Mouse (Mus musculus) olfactory bulb, adult 2 months (tissue): ENCODE measurements at regions not wholly inside any gene's neighbourhood (a gene's known extent, or its start where the extent isn't known, plus 50 kb on each side); places are given as distances from the start of the nearest gene placed in this dataset.

ENCODE experiments used
- H3K27ac ChIP-seq: fragments of 200-500 bp; 2 replicates; pipeline ENCODE4 v1.5.1; 2012; ENCODE audit warnings: low read depth, low read length; ENCODE audit not compliant: insufficient read depth
- H3K4me1 ChIP-seq: fragments of 200-500 bp; 2 replicates; pipeline ENCODE4 v1.6.1; 2012; ENCODE audit warnings: low read length; ENCODE audit not compliant: control insufficient read depth, insufficient read depth
- H3K4me3 ChIP-seq: fragments of 200-500 bp; 2 replicates; pipeline ENCODE4 v1.5.1; 2012; ENCODE audit warnings: mild to moderate bottlenecking, low read depth, low read length, moderate library complexity; ENCODE audit not compliant: insufficient read depth
- CTCF ChIP-seq: fragments of 200-500 bp; IDR thresholded peaks from 2 replicates; pipeline ENCODE4 v1.5.1; 2012; ENCODE audit warnings: low read depth, mild to moderate bottlenecking, low read length, moderate library complexity; ENCODE audit not compliant: insufficient read depth
- POLR2A ChIP-seq: fragments of 200-500 bp; IDR thresholded peaks from 2 replicates; pipeline ENCODE4 v1.6.1; 2012; ENCODE audit warnings: mild to moderate bottlenecking, low read depth, low read length, moderate library complexity; ENCODE audit not compliant: insufficient read depth
- WGBS: fragments of 180-500 bp; shearing (Covaris S2); methylation state at CpG from one replicate; pipeline ENCODE4 v1.1.7; 2018; 5-methylcytosine and 5-hydroxymethylcytosine counted together

DNA sequence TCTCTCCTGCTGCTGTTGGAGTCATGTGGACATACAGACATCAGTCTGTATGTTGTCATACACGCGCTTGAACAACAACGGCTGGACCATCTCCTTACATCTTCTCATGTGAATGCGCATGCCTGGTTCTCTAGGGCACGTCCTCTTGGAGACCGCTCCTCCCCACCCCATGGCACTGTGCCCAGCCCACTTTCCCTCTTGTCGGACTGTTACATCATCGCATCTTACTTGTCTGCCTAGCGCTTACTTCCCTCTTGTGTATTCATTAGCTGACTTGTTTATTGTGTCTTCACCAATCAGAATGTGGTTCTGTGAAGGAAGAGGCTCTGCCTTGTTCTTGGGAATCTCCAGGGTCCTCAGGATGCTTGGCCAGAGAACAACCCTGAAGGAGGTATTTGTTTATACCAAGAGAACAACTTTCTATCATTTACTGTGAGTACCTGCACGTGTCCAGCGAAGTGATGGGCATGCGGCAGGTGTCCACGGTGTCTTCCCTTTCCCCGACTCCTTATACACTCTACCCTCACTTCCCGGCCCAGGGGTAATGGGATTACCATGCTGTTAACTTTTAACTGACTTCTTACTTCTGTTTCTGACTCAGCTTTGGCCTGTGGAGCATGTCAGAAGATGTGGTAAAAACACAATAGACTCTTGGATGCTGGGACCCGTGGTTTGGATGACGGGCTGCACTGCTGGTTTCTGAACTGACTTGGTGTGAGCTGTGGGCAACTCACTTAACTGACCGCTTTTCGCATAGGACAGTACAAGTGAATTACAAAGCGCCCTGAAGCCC lies 181.9 kb downstream of the Kcnrg start:
- WGBS, result 76% methylated on average over 20 of the region's 20 CpGs
- no peak overlapping the region for H3K27ac ChIP-seq
- H3K4me3 ChIP-seq, result no peak overlapping the region
- no peaks in the 10 kb centered on the region for H3K4me1 ChIP-seq
- no peak for TF ChIP-seq CTCF
- TF ChIP-seq POLR2A, result no peak

DNA sequence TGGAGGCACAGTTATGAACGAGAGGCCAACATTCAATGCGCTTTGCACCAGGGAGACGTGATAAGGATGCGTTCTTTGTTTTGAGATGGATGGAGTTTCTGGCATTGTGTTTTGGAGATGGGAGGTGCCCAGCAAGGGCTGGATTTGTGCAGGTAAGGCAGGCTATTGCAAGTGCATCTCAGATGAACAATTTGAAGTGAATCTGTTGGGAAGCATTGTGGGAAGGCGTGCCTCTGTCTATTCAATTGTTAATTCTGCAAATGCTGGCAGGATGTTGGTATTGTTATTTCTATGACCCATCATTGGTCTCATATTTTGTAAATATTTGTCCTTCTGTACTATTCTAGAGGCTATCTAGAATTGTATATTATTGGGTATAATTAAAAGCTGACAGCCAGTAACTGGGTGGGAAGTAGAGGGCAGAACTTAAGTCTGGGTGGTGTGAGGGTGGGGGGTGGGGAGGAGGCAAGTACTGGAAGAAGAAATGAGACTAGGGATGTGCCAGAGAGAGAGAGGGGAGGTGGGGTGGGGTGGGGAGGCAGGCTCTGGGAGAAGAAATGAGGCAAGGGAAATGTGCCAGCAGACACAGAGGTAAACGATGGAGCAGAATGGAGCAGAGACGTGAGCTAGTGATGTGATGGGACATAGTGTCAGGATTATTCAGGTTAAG lies 188.9 kb downstream of the Kcnrg start:
- Histone ChIP-seq H3K4me1 (no peaks in the 10 kb centered on the region), H3K27ac (no peak overlapping the region), H3K4me3 (no peak overlapping the region)
- TF ChIP-seq POLR2A (no peak), CTCF (no peak)
- WGBS, result 88% methylated on average over 7 of the region's 7 CpGs

DNA sequence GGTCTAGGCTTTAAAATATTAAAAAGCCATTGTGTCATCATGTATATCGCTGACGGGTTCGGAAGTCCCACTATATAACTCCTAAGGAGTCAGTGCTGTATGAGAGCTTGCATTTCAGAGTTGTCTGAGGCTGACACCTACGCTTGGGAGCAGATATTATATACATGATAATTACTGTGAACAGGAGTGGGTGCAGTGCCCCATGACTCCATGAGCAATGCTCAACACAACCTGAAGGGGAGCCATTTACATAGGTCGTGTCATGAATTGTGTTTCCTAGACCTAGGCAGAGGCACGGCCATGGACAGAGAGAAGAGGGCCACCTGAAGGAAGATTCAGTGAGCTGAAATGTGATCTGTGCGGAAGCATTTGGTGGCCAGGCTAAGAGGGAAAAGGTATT lies 189.4 kb downstream of the Kcnrg start:
- TF ChIP-seq CTCF (no peak), POLR2A (no peak)
- Histone ChIP-seq H3K4me3 (no peak overlapping the region), H3K27ac (no peak overlapping the region), H3K4me1 (no peaks in the 10 kb centered on the region)
- WGBS, result 91% methylated on average over 7 of the region's 7 CpGs

DNA sequence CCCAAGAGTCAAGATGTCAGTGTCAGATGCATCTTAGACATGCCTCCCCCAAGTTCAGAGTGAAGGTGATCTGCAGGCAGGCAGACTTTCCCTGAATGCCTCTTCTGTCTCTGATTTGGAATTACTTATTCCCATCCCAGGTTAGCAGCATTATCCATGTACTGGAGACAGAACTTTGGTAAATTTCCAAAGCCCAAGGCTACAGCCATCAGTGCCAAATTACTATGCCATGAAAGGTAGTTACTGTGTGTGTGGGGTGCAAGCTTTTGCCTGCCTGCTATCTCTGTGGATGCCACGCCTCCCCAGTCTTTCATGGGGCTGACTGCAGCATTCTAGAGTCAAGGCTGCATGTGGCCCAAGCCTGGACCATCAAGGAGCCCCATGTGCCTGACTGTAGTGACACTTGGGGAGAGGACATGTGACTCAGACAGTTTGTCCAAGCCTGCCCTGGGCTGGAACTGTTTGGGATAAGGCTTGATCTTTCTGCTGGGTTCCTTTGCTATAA lies 196.2 kb downstream of the Kcnrg start:
- no peak overlapping the region for H3K27ac ChIP-seq
- TF ChIP-seq POLR2A, result no peak
- 70% methylated on average over 1 of the region's 1 CpGs for WGBS
- peaks cover 1% of the 10 kb centered on the region; the same call in 1 of the 2 replicates for H3K4me1 ChIP-seq
- H3K4me3 ChIP-seq, result no peak overlapping the region

DNA sequence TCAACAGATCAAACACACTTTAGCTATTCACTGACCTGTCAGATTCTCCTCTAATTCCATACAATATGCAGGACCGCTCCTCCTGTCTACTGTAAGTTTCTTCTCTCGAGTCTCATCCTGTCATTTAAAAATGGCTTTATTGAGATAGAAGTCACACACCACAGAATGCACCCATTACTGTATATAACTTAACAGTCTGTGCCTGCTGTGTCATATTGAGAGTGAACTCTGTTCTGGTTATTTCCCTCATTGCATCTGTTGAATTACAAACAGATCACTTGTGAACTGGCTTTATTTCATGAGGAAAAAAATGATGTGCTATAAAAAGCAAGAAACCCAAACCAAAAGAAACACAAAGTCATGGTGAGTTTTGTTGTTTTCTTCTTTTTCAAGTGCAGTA lies 198.2 kb downstream of the Kcnrg start:
- WGBS, result 86% methylated on average over 2 of the region's 2 CpGs
- peaks cover 10% of the 10 kb centered on the region for H3K4me1 ChIP-seq
- TF ChIP-seq POLR2A, result no peak
- TF ChIP-seq CTCF, result no peak
- no peak overlapping the region for H3K27ac ChIP-seq
- no peak overlapping the region for H3K4me3 ChIP-seq

DNA sequence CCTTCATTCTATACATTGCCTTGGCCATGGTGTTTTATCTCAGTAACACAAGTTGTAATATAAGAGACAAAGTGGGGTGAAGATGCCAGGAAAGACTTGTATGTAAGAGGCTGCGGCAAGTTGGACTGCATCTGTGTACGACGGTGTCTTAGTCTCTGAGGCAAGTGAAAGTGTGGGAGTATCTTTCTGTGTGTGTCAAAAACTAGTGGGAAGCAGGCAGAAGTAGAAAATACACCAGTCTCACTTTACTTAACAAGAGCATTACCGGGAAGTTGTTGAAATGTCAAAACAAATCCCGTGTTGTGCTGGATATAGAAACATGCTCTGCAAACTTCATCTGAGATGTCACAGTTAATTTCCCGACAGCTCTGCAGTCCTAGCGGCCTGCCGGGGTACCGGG lies 200.9 kb downstream of the Kcnrg start:
- WGBS, result 51% methylated on average over 9 of the region's 9 CpGs
- no peak for TF ChIP-seq POLR2A
- H3K27ac ChIP-seq, result no peak overlapping the region
- H3K4me3 ChIP-seq, result no peak overlapping the region
- H3K4me1 ChIP-seq, result peaks cover 10% of the 10 kb centered on the region

DNA sequence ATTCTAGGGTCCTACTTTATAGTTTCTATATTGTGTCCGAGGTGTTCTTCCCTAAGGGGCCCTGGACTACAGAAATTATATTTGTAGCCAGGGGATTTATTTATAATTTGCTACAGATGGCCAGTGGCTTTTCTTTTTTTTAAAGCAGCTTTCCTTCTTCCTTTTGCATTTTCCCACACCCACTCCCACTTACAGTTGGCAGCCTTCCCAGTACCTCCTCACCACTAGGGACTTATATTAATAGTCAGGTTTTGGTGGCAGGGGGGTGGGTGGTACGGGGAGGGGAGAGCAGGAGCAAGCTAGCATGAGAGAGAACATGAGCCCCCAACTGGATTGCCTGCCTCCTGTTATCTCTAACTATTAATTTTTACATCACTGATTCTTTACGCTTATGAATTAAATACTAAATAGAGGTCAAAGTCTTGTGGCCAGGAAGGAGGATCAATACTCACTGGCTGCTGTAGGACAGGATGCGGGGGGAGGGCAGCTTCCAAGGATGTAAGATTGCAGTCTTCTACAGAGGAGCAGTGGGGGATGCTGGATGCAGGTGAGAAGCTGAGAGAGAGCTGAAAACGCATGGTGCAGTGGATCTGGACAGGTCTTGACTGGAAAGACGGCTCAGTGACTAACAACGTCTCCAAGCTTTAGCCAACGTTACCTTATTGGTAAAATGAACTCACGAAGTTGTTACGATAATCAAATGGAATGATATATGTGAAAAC lies 202.6 kb downstream of the Kcnrg start:
- TF ChIP-seq POLR2A, result no peak
- no peak for TF ChIP-seq CTCF
- peaks cover 10% of the 10 kb centered on the region for H3K4me1 ChIP-seq
- no peak overlapping the region for H3K27ac ChIP-seq
- WGBS, result 58% methylated on average over 10 of the region's 10 CpGs
- H3K4me3 ChIP-seq, result no peak overlapping the region

DNA sequence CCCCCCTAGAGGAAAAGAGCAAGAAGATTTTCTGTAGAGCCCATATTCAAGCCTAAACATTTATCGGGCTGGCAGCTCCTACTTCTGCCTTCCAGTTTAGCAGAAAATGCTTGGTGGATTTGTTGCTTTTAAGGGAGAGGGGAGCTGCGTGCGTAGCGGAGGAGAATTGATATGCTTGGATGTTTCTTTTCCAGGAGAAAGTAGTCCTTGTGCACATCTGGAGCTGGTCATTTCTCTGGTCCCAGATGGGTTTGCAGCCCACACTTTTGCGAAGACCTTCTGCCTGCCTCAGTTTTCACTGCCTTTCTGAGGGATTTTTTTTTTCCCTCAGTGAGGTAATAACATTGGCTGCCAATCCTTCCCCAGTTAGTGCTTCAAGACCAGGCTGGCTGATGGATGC lies 203.6 kb downstream of the Kcnrg start:
- Histone ChIP-seq H3K4me3 (no peak overlapping the region), H3K4me1 (peaks cover 10% of the 10 kb centered on the region), H3K27ac (no peak overlapping the region)
- WGBS, result 68% methylated on average over 5 of the region's 5 CpGs
- TF ChIP-seq POLR2A, result no peak
- no peak for TF ChIP-seq CTCF

DNA sequence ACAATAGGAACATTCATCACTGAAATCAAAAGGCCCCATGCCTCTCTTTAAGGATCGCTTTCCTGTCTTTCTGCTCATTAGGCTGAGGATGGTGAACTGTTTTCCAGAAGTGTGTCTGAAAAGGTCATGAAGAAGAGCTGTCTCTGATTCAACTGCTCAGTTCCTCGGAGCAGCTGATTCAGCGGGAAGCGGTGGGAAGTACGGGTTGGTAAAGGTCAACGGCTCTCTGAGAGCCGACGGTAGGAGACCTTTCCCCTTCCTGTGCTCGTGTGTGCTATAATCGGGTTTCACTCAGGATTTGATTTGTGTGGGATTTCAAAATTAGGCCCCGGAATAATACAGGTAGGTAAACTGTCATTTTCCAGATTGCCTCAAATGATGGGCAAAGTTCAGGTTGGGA lies 210.5 kb downstream of the Kcnrg start:
- no peak overlapping the region for H3K27ac ChIP-seq
- H3K4me3 ChIP-seq, result no peak overlapping the region
- TF ChIP-seq CTCF, result no peak
- no peak for TF ChIP-seq POLR2A
- H3K4me1 ChIP-seq, result no peaks in the 10 kb centered on the region
- WGBS, result 64% methylated on average over 11 of the region's 11 CpGs
